Mouse (Mus musculus): ENCODE results near the gene Mis12. TPM values are rescaled to one million over a fixed set of nuclear protein-coding genes. Genes with fewer than 3 reads are reported as not detected.
A peak's percentile ranks its signal among the peaks of the same experiment; 100 is the strongest.

The Mis12 gene
- total and polyA plus RNA-seq, 3 experiments, result 17.2 to 34.0 TPM; not detected in 1

GRCm38 (mm10) chr11:70969821-70970559, 49.4 kb upstream of the Mis12 start, which contains the start of the genes Nup88 and Rpain:
TSS of gene Nup88 (minus strand) at chr11:70969973.
TSS of gene Rpain (plus strand) at chr11:70970213.
- H3K9ac ChIP-seq (ENCODE audit: control insufficient read depth, low read depth, low read length, poor library complexity, severe bottlenecking), result peak within 1 kb of the TSS; percentile 87
- H3K4me1 ChIP-seq (ENCODE audit: control insufficient read depth in 1 of 2, insufficient read depth in 2 of 2, low read length in 2 of 2), result peaks cover 4 to 10% of the 10 kb centered on the region in 2 experiments; a peak in 3 of 4 replicates
- peaks cover 21% of the 10 kb centered on the region for H3K79me2 ChIP-seq (ENCODE audit: control insufficient read depth, insufficient read depth, low read length, poor library complexity)
- no peaks in the 10 kb centered on the region for H3K9me3 ChIP-seq (replicated peaks; ENCODE audit: insufficient read depth, low read length)
- peak within 1 kb of the TSS; percentile 92 for H3K27ac ChIP-seq (ENCODE audit: control insufficient read depth, low read depth, low read length)
- peak; percentile 100 for DNase-seq (ENCODE audit: low read depth, low spot score)
- H3K36me3 ChIP-seq (ENCODE audit: control insufficient read depth in 1 of 2, insufficient read depth in 2 of 2, low read length in 2 of 2), result peaks cover 13 to 14% of the 10 kb centered on the region in 2 experiments
- H3K27me3 ChIP-seq (ENCODE audit: control insufficient read depth in 1 of 2, insufficient read depth in 2 of 2, low read length in 2 of 2), result no peaks in the 10 kb centered on the region
- peak within 1 kb of the TSS; percentile 81 to 91 for H3K4me3 ChIP-seq (ENCODE audit: control insufficient read depth in 1 of 2, insufficient read depth in 1 of 2, low read depth in 2 of 2, low read length in 2 of 2)
- no peak for TF ChIP-seq GABPA (IDR thresholded peaks at IDR 0.05; ENCODE audit: low read depth, low read length)
- peak; percentile 91 for TF ChIP-seq HCFC1 (IDR thresholded peaks at IDR 0.05; ENCODE audit: low read depth, low read length)
- TF ChIP-seq MAFK (IDR thresholded peaks at IDR 0.05; ENCODE audit: borderline replicate concordance, low read depth, low read length), result no peak
- TF ChIP-seq USF2 (IDR thresholded peaks at IDR 0.05; ENCODE audit: borderline replicate concordance in 1 of 2, insufficient read depth in 1 of 2, low read depth in 1 of 2, low read length in 2 of 2), result no peak
- no peak for TF ChIP-seq ZNF384 (IDR thresholded peaks at IDR 0.05; ENCODE audit: low read depth, low read length)
- TF ChIP-seq USF1 (IDR thresholded peaks at IDR 0.05; ENCODE audit: low read depth, low read length), result no peak
- TF ChIP-seq RCOR1 (IDR thresholded peaks at IDR 0.05; ENCODE audit: low read depth, low read length), result no peak
- TF ChIP-seq E2F4 (IDR thresholded peaks at IDR 0.05; ENCODE audit: borderline replicate concordance, low read depth, low read length), result peak; percentile 11; the same call in 1 of the 2 replicates
- TF ChIP-seq CHD1 (IDR thresholded peaks at IDR 0.05; ENCODE audit: low read depth, low read length), result 0 out of 2 replicates have a peak, but pooled peaks have one; percentile 42
- peak; percentile 40; the same call in 1 of the 2 replicates for TF ChIP-seq MXI1 (IDR thresholded peaks at IDR 0.05; ENCODE audit: low read depth, low read length)
- TF ChIP-seq ETS1 (IDR thresholded peaks at IDR 0.05; ENCODE audit: low read depth, low read length), result peak; percentile 3; the same call in 1 of the 2 replicates
- TF ChIP-seq MEF2A (IDR thresholded peaks at IDR 0.05; ENCODE audit: extremely low read depth, insufficient replicate concordance, low read depth, low read length, poor library complexity, severe bottlenecking), result no peak
- no peak for TF ChIP-seq TAL1 (IDR thresholded peaks at IDR 0.05; ENCODE audit: low read length)
- peak; percentile 78 for TF ChIP-seq TCF12 (IDR thresholded peaks at IDR 0.05; ENCODE audit: low read depth, low read length)
- peak; percentile 49; the same call in 1 of the 2 replicates for TF ChIP-seq MAZ (IDR thresholded peaks at IDR 0.05; ENCODE audit: low read depth, low read length)
- TF ChIP-seq MYB (IDR thresholded peaks at IDR 0.05; ENCODE audit: low read depth, low read length), result 0 out of 2 replicates have a peak, but pooled peaks have one; percentile 2
- peak; percentile 76 for TF ChIP-seq GATA1 (IDR thresholded peaks at IDR 0.05; ENCODE audit: low read depth, low read length)
- TF ChIP-seq ZMIZ1 (IDR thresholded peaks at IDR 0.05; ENCODE audit: low read depth, low read length), result peak; percentile 96
- TF ChIP-seq NRF1 (IDR thresholded peaks at IDR 0.05; ENCODE audit: insufficient read depth, low read depth, low read length, poor library complexity, severe bottlenecking), result 0 out of 2 replicates have a peak, but pooled peaks have one; percentile 29
- TF ChIP-seq ELF1 (IDR thresholded peaks at IDR 0.05; ENCODE audit: low read depth, low read length), result peak; percentile 52; the same call in 1 of the 2 replicates
- no peak for TF ChIP-seq MYC (IDR thresholded peaks at IDR 0.05; ENCODE audit: low read depth, low read length)
- TF ChIP-seq CHD2 (IDR thresholded peaks at IDR 0.05; ENCODE audit: low read length), result peak; percentile 74
- peak; percentile 37; the same call in 1 of the 2 replicates for TF ChIP-seq MAX (IDR thresholded peaks at IDR 0.05; ENCODE audit: low read length)
- no peak for TF ChIP-seq RAD21 (IDR thresholded peaks at IDR 0.05; ENCODE audit: low read depth, low read length)
- TF ChIP-seq BHLHE40 (IDR thresholded peaks at IDR 0.05; ENCODE audit: borderline replicate concordance, low read depth, low read length), result no peak; the same call in 1 of the 2 replicates
- no peak for TF ChIP-seq ZC3H11A (IDR thresholded peaks at IDR 0.05; ENCODE audit: low read depth, low read length)
- no peak for TF ChIP-seq UBTF (IDR thresholded peaks at IDR 0.05; ENCODE audit: borderline replicate concordance, insufficient read depth, low read depth, low read length)
- no peak for TF ChIP-seq SIN3A (IDR thresholded peaks at IDR 0.05; ENCODE audit: low read length)
- TF ChIP-seq KAT2A (conservative IDR thresholded peaks at IDR 0.05; ENCODE audit: low read depth, low read length), result peak; percentile 72; the same call in 1 of the 2 replicates
- no peak for TF ChIP-seq SMC3 (IDR thresholded peaks at IDR 0.05; ENCODE audit: low read depth, low read length)
- peak; percentile 89 for TF ChIP-seq POLR2AphosphoS2 (IDR thresholded peaks at IDR 0.05; ENCODE audit: low read length)
- peak in 1 of 2 experiments; percentile 20; a peak in 1 of 4 replicates for TF ChIP-seq EP300 (IDR thresholded peaks at IDR 0.05; ENCODE audit: low read depth in 1 of 2, low read length in 2 of 2)
- TF ChIP-seq POLR2AphosphoS5 (IDR thresholded peaks at IDR 0.05; ENCODE audit: borderline replicate concordance, low read depth, low read length), result no peak; the same call in 1 of the 2 replicates
- peak; percentile 91 for TF ChIP-seq TBP (IDR thresholded peaks at IDR 0.05; ENCODE audit: low read depth, low read length)

Measured in MEL (cell line).